In genomic region chr7:64648947-64649607, GRCm38 (mm10) we compare ENCODE assay signal across 12 mouse cellular contexts.
DNase-seq lines count a peak whose midpoint lies in the region; ATAC-seq and TF ChIP-seq lines count a peak whose summit lies in the region.
"Had no signal": no experiment of that assay in that cellular context is flagged by ENCODE, and none has a peak within 500 bp of the region (broad histone marks: within the 10 kb centered on the region; RNA-seq: fewer than 3 reads in every experiment).

No protein-coding gene starts in this region.

- ATAC-seq in liver, embryonic 11.5 days (replicated peaks; ENCODE audit: low FRiP score), result peak; percentile 63; the same call in 1 of the 2 replicates
- ATAC-seq in neural tube, embryonic 15.5 days (ENCODE audit: low FRiP score), result no peak

- H3K4me1 ChIP-seq in liver, adult 2 months (ENCODE audit: control insufficient read depth, insufficient read depth, low read length), result peaks cover 6% of the 10 kb centered on the region
- H3K4me1 ChIP-seq in liver, embryonic 11.5 days (replicated peaks; ENCODE audit: control insufficient read depth, insufficient read depth, low read length), result no peaks in the 10 kb centered on the region
- H3K4me1 ChIP-seq in neural tube, embryonic 15.5 days, result peaks cover 11% of the 10 kb centered on the region; the same call in 1 of the 2 replicates
- H3K4me1 ChIP-seq: embryonic facial prominence, embryonic 12.5 days; limb, embryonic 12.5 days; megakaryocyte, embryonic 14.5 days had no signal

- H3K4me2 ChIP-seq in liver, embryonic 11.5 days, result 0 out of 2 replicates have a peak overlapping the region, but pooled peaks have one; percentile 7
- no peak overlapping the region for H3K4me2 ChIP-seq in neural tube, embryonic 15.5 days
- H3K4me2 ChIP-seq: embryonic facial prominence, embryonic 12.5 days; limb, embryonic 12.5 days had no signal

- H3K9me3 ChIP-seq in liver, embryonic 11.5 days (ENCODE audit: control insufficient read depth, low read length), result no peaks in the 10 kb centered on the region
- H3K9me3 ChIP-seq in neural tube, embryonic 15.5 days (replicated peaks), result no peaks in the 10 kb centered on the region
- H3K9me3 ChIP-seq: embryonic facial prominence, embryonic 12.5 days; limb, embryonic 12.5 days had no signal

- no peaks in the 10 kb centered on the region for H3K79me2 ChIP-seq in liver, adult 2 months (ENCODE audit: control insufficient read depth, insufficient read depth, low read length)

- DNase-seq in heart, adult 11 months, result peak; percentile 35
- DNase-seq in heart, adult 18-20 months, result no peak
- DNase-seq in liver, adult 2 months (ENCODE audit: extremely low read depth, low read depth, low spot score), result peak; percentile 60
- DNase-seq in liver, result no peak
- DNase-seq in liver, embryonic 11.5 days (ENCODE audit: low spot score), result no peak
- no peak for DNase-seq in lung, postnatal 4 days
- no peak for DNase-seq in heart, postnatal 10 days
- DNase-seq: thymus, adult 2 months had no signal

- TF ChIP-seq POLR2A in liver, adult 2 months (IDR thresholded peaks at IDR 0.05; ENCODE audit: extremely low read depth, insufficient read depth, low read length), result no peak

- intact Hi-C loops in heart, postnatal 10 days (cut with DNase I), result no loop called here

- no peak for TF ChIP-seq CTCF in liver, adult 2 months (IDR thresholded peaks at IDR 0.05; ENCODE audit: low read depth, low read length)

- no peak overlapping the region for H3K4me3 ChIP-seq in liver, adult 2 months (ENCODE audit: insufficient read depth, low read depth, low read length)
- H3K4me3 ChIP-seq in liver, embryonic 11.5 days (ENCODE audit: low read depth, low read length), result no peak overlapping the region
- H3K4me3 ChIP-seq in neural tube, embryonic 15.5 days (replicated peaks), result no peak overlapping the region
- H3K4me3 ChIP-seq: embryonic facial prominence, embryonic 12.5 days; limb, embryonic 12.5 days; megakaryocyte, embryonic 14.5 days had no signal

- 23% methylated on average over 10 of the region's 10 CpGs for WGBS in liver, adult 2 months
- 79% methylated on average over 10 of the region's 10 CpGs for WGBS in liver, embryonic 11.5 days
- 51% methylated on average over 10 of the region's 10 CpGs for WGBS in neural tube, embryonic 15.5 days

- H3K27ac ChIP-seq in liver, adult 2 months (replicated peaks; ENCODE audit: insufficient read depth, low read depth, low read length), result no peak overlapping the region
- H3K27ac ChIP-seq in liver, embryonic 11.5 days (ENCODE audit: low read depth, low read length), result no peak overlapping the region
- H3K27ac ChIP-seq in neural tube, embryonic 15.5 days (replicated peaks), result 0 out of 2 replicates have a peak overlapping the region, but pooled peaks have one; percentile 13
- H3K27ac ChIP-seq: embryonic facial prominence, embryonic 12.5 days; limb, embryonic 12.5 days had no signal

- no peak overlapping the region for H3K9ac ChIP-seq in liver, adult 2 months (ENCODE audit: low read depth, low read length)
- no peak overlapping the region for H3K9ac ChIP-seq in liver, embryonic 11.5 days (ENCODE audit: low read depth, low read length)
- no peak overlapping the region for H3K9ac ChIP-seq in neural tube, embryonic 15.5 days (replicated peaks)
- H3K9ac ChIP-seq: embryonic facial prominence, embryonic 12.5 days; limb, embryonic 12.5 days had no signal

- H3K27me3 ChIP-seq in liver, adult 2 months (ENCODE audit: control insufficient read depth, insufficient read depth, low read length), result no peaks in the 10 kb centered on the region
- no peaks in the 10 kb centered on the region for H3K27me3 ChIP-seq in liver, embryonic 11.5 days (replicated peaks; ENCODE audit: control insufficient read depth, insufficient read depth, low read length)
- no peaks in the 10 kb centered on the region for H3K27me3 ChIP-seq in neural tube, embryonic 15.5 days (replicated peaks)
- H3K27me3 ChIP-seq: embryonic facial prominence, embryonic 12.5 days; limb, embryonic 12.5 days; megakaryocyte, embryonic 14.5 days had no signal

- no peaks in the 10 kb centered on the region for H3K36me3 ChIP-seq in liver, adult 2 months (ENCODE audit: control insufficient read depth, insufficient read depth, low read length)
- no peaks in the 10 kb centered on the region for H3K36me3 ChIP-seq in liver, embryonic 11.5 days (ENCODE audit: control insufficient read depth, insufficient read depth, low read length)
- no peaks in the 10 kb centered on the region for H3K36me3 ChIP-seq in neural tube, embryonic 15.5 days
- H3K36me3 ChIP-seq: embryonic facial prominence, embryonic 12.5 days; limb, embryonic 12.5 days had no signal

Comparison
In these comparisons a context has a peak if more than half of its experiments do, and no peak if none do; other contexts are left out.
1. DNase-seq: peak in heart, adult 11 months (single experiment) and liver, adult 2 months (single experiment); none in heart, adult 18-20 months (0 of 2), liver (single experiment), liver, embryonic 11.5 days (single experiment), lung, postnatal 4 days (0 of 2) and heart, postnatal 10 days (0 of 2).